Mouse (Mus musculus): ENCODE data around the gene Them7. TPM values are rescaled to one million over a fixed set of nuclear protein-coding genes. Genes with fewer than 3 reads are reported as not detected.

Them7 gene
- polyA plus RNA-seq, 1 experiment from 2014 or later = 0.21 TPM

DNA sequence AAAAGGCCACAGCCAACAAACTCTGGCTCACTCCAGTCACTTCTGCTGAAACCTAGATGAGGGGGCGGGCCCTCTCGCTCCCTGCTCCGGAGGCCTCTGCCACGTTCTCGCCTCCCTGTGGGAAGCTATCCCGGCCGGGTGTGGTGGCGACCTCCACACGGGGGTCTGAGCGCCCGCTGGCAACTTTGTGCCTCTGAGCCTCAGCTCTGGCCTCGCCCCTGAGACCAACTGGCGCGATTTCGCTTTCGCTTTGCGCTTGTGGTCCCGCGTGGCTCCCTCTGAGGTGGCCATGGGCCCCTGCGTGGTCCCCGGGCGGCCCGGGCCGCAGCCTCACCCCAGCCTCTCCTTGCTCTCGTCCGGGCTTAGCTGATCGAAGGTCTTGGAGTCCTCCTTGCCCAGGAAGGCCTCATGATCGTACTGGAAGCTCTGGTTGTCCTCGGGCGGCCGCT is 174.5 kb downstream of the Them7 start:
- Histone ChIP-seq H3K4me1 (peaks cover 34% of the 10 kb centered on the region), H3K27ac (peak overlapping the region; percentile 98), H3K36me3 (peaks cover 21% of the 10 kb centered on the region), H3K9ac (peak overlapping the region; percentile 98), H3K4me2 (peak overlapping the region; percentile 82), H3K4me3 (peak overlapping the region; percentile 82), H3K9me3 (no peaks in the 10 kb centered on the region), H3K27me3 (no peaks in the 10 kb centered on the region)
- WGBS = under 1% methylated on average over 31 of the region's 31 CpGs
- peak; percentile 22; the same call in 1 of the 2 replicates for ATAC-seq (ENCODE audit: insufficient number of reproducible peaks, insufficient read depth, low FRiP score, low TSS enrichment, low read depth)

DNA sequence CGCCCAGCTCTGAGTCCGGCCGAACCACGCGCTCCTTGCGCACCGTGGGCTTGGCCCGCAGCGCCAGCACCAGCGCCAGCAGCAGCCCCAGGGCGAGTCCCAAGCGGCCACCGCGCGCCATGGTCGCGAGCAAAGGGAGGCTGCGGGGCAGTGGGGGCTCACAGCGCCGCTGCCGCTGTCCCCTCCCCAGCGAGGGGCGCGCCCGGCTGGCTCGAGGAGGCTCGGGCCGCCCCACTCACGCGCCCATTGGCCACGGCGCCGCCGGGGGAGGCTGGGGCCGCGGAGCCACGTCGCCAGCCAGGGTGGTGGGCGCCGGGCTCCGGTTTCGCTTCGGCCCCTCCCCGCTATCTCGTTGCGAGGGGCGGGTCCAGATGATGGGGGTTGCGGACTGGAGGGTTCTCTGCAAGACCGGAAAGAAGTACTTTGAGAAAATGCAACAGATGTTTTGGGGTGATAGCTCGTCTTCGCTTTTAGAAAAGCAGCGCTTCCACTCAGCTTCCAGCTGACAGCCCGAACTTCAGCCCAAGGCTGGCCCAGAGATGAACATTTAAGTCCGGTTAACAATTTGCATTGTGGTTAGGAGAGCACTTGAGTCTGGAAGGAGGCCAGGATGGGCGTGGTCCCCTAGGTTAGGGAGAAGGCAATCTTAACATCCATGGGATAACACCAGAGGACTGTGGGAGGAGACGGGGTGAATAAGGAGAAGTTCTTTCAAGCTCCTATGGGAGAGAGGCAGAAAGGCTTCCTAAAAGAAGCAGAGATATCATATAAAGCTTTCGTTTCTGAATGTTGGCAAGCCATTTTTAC is 175.2 kb downstream of the Them7 start, which contains the start of gene Rcn1:
TSS of gene Rcn1 (minus strand) at position 235 of the 807 bp plus-strand sequence.
- WGBS = under 1% methylated on average over 57 of the region's 57 CpGs
- peak within 1 kb of the TSS; percentile 98 for H3K9ac ChIP-seq

DNA sequence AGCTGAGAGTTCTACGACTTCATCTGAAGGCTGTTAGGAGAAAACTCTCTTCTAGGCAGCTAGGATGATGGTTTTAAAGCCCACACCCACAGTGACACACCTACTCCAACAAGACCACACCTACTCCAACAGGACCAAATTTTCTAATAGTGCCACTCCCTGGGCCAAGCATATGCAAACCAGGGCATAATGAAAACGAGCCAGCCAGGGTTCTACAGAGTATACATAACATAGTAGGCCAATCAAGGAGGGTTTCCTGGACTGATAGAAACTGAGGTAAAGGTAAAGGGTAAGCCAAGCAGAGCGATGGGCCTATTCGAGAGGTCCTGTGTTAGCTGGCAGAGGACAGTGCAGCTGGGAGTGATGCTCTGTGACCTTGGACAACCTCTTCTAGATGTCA is 176.4 kb downstream of the Them7 start:
- no peak for ATAC-seq (ENCODE audit: insufficient number of reproducible peaks, insufficient read depth, low FRiP score, low TSS enrichment, low read depth)
- WGBS = 88% methylated on average over 4 of the region's 4 CpGs
- Histone ChIP-seq H3K36me3 (0 out of 2 replicates have a peak, but pooled peaks cover 7% of the 10 kb centered on the region), H3K9ac (no peak overlapping the region), H3K27ac (no peak overlapping the region), H3K4me3 (no peak overlapping the region), H3K4me1 (peaks cover 34% of the 10 kb centered on the region), H3K27me3 (no peaks in the 10 kb centered on the region), H3K4me2 (no peak overlapping the region), H3K9me3 (no peaks in the 10 kb centered on the region)

More for the DNA sequence above, 175.2 kb downstream of the Them7 start, which contains the start of gene Rcn1:
- peak; percentile 97 for ATAC-seq (ENCODE audit: insufficient number of reproducible peaks, insufficient read depth, low FRiP score, low TSS enrichment, low read depth)
- Histone ChIP-seq H3K36me3 (peaks cover 15% of the 10 kb centered on the region), H3K27ac (peak within 1 kb of the TSS; percentile 98), H3K4me1 (peaks cover 34% of the 10 kb centered on the region), H3K9me3 (no peaks in the 10 kb centered on the region), H3K4me2 (peak within 1 kb of the TSS; percentile 82), H3K4me3 (peak within 1 kb of the TSS; percentile 82), H3K27me3 (no peaks in the 10 kb centered on the region)

DNA sequence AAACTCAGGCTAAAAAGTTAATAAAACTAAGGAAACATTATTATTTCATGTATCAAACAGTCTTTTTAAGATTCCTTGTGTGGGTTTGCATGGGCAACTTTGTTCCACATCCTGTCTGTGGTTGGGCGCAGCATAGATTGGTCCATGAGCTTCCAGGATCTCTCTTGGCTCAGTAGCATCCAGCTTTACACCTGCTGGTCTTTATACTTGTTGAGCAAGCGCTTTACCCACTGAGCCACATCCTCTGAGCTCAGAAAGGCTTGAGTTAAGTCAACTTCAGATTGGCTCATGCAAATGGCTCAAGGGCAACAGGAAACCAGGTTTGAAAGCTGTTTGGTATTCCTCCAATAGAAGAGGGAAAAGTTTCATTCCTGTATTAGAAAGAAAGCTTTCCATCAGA is 178.1 kb downstream of the Them7 start:
- Histone ChIP-seq H3K4me2 (no peak overlapping the region), H3K9me3 (no peaks in the 10 kb centered on the region), H3K27ac (no peak overlapping the region), H3K27me3 (no peaks in the 10 kb centered on the region), H3K4me3 (no peak overlapping the region), H3K36me3 (no peaks in the 10 kb centered on the region), H3K4me1 (peaks cover 19% of the 10 kb centered on the region), H3K9ac (no peak overlapping the region)
- no peak for ATAC-seq (ENCODE audit: insufficient number of reproducible peaks, insufficient read depth, low FRiP score, low TSS enrichment, low read depth)
- WGBS = 85% methylated on average over 2 of the region's 2 CpGs

DNA sequence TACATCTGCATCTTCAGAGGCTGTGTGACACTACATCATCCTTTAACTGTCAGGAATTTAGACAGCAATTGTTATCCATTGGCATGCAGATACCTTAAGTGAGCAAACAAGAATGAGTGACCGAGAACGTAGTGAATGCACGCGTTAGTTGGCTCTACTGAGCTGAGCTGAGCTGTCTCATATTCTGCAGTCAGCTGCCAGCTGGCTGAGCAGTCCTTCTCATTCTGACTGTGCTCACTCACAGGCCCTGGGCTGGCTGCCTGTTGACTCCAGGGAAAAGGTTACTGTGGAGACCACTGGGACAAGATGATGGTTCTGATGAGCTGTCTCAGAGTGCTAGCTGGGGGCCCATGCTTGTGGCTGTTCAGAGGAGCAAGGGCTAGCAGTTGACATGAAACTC is 184.4 kb downstream of the Them7 start:
- no peaks in the 10 kb centered on the region for H3K36me3 ChIP-seq
- H3K9me3 ChIP-seq = no peaks in the 10 kb centered on the region
- H3K27me3 ChIP-seq = no peaks in the 10 kb centered on the region; the same call in 1 of the 2 replicates
- no peak overlapping the region for H3K4me3 ChIP-seq
- H3K4me1 ChIP-seq = no peaks in the 10 kb centered on the region
- no peak overlapping the region for H3K9ac ChIP-seq
- H3K27ac ChIP-seq = no peak overlapping the region
- no peak for ATAC-seq (ENCODE audit: insufficient number of reproducible peaks, insufficient read depth, low FRiP score, low TSS enrichment, low read depth)
- WGBS = 87% methylated on average over 4 of the region's 4 CpGs
- H3K4me2 ChIP-seq = no peak overlapping the region

DNA sequence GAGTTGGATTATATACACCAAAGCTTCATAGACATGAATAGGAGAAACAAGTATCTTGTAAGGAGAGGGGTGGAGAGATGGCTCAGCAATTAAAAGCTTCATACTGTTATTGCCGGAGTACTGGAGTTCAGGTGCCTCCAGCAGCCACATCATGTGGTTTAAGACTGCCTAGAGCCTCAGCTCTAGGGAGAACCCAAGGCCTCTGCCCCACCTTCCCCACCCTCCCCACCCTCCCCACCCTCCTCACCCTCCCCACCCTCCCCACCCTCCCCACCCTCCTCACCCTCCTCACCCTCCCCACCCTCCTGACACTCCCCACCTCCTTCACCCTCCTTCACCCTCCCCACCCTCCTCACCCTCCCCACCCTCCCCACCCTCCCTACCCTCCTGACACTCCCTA is 185.1 kb downstream of the Them7 start:
- no peak for ATAC-seq (ENCODE audit: insufficient number of reproducible peaks, insufficient read depth, low FRiP score, low TSS enrichment, low read depth)
- no peaks in the 10 kb centered on the region for H3K4me1 ChIP-seq
- no peak overlapping the region for H3K9ac ChIP-seq
- no peaks in the 10 kb centered on the region; the same call in 1 of the 2 replicates for H3K27me3 ChIP-seq
- 88% methylated on average over 1 of the region's 1 CpGs for WGBS
- H3K36me3 ChIP-seq = no peaks in the 10 kb centered on the region
- H3K9me3 ChIP-seq = no peaks in the 10 kb centered on the region
- H3K4me2 ChIP-seq = no peak overlapping the region
- no peak overlapping the region for H3K27ac ChIP-seq
- H3K4me3 ChIP-seq = no peak overlapping the region

DNA sequence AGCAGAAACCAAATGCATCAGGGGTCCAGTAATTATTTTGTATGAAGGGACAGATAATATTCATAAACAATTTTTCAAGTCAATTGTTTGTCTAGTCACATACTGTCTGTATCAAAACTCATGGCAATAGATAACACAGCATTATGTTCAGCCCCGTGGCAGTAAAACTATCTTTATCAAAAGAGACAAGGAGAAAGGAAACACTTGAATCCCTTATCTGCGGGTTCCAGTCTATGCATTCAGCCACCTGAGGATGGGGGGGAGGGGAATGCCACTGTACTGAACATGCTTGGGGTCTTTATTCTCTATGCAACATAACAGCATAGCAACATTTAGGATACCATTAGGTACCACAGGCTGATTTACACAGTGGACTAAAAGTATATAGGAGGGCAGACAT is 190.2 kb downstream of the Them7 start:
- Histone ChIP-seq H3K27ac (no peak overlapping the region), H3K9me3 (no peaks in the 10 kb centered on the region), H3K27me3 (no peaks in the 10 kb centered on the region), H3K36me3 (no peaks in the 10 kb centered on the region), H3K4me1 (peaks cover 26% of the 10 kb centered on the region), H3K9ac (no peak overlapping the region), H3K4me2 (no peak overlapping the region), H3K4me3 (no peak overlapping the region)
- no peak for ATAC-seq (ENCODE audit: insufficient number of reproducible peaks, insufficient read depth, low FRiP score, low TSS enrichment, low read depth)
- 80% methylated on average over 2 of the region's 2 CpGs for WGBS

DNA sequence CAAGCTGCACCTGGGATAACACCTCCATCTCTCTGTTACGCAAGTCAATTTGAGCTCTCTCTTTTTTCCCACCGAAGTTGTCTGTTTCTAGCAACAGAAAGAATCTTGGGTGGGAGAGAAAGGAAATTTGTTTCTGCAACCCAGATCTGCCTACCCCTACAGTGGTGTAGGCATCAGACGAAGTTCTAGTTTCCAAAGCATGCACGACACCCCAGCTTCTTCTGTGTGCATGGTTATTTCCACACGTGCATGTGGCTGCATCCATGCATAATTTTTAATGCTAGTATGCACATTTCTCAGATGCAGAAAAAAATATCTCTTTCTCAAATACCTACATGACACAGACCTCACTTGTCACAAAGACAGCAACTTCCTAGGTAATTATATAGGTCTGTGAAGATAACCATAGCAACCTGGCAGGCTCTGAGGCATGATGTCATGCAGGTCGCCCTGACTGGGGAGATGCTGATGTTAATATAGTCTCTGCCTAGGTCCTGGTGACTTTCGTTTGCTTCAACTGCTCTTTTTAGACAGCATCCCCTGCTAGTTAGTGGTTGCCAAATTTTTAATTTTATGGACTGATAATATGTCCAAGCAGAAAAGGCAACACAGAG is 192.0 kb downstream of the Them7 start:
- Histone ChIP-seq H3K27me3 (no peaks in the 10 kb centered on the region), H3K36me3 (no peaks in the 10 kb centered on the region), H3K4me1 (peaks cover 26% of the 10 kb centered on the region), H3K27ac (no peak overlapping the region), H3K4me3 (no peak overlapping the region), H3K9me3 (no peaks in the 10 kb centered on the region), H3K4me2 (no peak overlapping the region), H3K9ac (no peak overlapping the region)
- 50% methylated on average over 7 of the region's 7 CpGs for WGBS
- ATAC-seq (ENCODE audit: insufficient number of reproducible peaks, insufficient read depth, low FRiP score, low TSS enrichment, low read depth) = no peak; the same call in 1 of the 2 replicates

DNA sequence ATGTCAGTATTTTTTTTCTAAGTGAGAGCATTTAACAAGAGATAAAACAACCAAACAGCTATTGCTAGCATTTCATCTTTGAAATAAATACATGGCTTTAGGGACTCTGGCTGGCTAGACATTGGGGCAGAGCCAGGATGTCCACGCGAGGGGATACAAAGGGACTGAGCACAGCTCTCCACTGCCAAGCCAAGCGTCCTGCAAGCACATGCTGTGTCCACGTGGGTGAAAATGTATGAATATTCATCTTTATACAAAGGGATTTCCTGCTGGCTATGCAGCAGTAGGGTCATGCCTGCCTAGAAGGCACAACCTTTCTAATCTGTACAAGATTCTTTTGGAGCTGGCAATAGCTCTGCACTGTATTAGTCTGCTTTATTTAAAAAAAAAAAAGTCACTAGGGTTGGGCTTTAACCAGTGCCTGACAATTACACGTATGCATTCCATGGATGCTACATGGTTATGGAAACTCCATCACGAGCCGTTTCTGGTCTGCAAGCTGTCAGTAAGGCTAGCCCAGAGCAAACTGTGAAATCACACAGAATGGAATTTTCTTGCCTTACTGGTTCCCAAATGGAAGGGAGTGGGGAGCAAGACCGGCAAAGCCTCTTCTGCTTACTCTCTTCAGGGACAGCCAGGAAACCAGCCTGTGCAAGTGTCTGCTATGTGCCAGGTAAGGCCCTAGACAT is 192.7 kb downstream of the Them7 start:
- H3K27ac ChIP-seq = peak overlapping the region; percentile 22; the same call in 1 of the 2 replicates
- no peak for ATAC-seq (ENCODE audit: insufficient number of reproducible peaks, insufficient read depth, low FRiP score, low TSS enrichment, low read depth)
- 38% methylated on average over 8 of the region's 8 CpGs for WGBS

DNA sequence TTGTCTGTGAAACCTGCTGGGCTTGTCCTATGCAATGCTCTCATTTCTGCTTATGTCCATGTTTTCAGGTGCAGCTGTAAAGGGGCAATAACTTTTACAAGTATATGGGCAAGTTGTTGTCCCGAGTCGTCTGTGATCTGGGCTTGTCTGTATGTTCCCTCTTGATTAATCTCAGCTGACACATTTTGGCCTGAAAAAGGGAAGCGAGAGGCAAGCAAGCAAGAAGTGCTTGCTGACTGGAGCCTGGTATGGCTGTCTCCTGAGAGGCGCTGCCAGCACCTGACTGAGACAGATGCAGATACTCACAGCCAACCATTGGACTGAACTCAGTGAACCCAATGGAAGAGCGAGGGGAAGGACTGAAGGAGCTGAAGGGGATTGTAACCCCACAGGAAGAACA is 193.5 kb downstream of the Them7 start:
- 72% methylated on average over 5 of the region's 5 CpGs for WGBS
- H3K27ac ChIP-seq = no peak overlapping the region

More for the DNA sequence above, 192.7 kb downstream of the Them7 start:
- no peak overlapping the region for H3K4me2 ChIP-seq
- H3K9me3 ChIP-seq = no peaks in the 10 kb centered on the region
- H3K27me3 ChIP-seq = no peaks in the 10 kb centered on the region
- no peak overlapping the region for H3K9ac ChIP-seq
- no peaks in the 10 kb centered on the region for H3K36me3 ChIP-seq
- peaks cover 26% of the 10 kb centered on the region for H3K4me1 ChIP-seq
- no peak overlapping the region for H3K4me3 ChIP-seq

DNA sequence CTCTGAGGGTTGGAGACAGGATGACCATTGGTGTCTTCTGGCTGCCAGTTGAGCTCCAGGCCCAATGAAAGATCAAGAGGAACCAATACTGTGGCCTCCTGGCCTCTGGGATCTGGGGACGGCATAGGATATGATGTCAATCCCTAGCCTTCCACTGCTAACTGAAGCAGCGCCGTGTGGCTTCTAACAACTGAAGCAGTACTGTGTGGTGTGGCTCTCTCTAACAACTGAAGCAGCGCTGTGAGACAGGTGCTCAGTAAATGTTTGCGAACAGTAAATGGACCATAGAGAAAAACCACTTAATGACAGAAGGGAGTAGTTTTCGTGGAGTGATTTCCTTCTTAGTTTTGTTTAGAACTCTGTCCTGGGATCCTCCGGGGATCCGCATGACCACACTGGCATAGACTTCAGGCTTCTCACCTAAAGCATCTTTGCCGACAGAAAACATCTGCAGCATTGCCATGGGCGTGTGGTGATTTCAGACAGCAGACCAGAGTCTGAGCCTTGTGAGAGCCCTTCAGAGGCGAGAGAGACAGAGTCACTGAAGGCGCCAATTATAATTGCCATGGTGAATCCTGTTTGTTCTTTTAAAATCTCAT is 194.6 kb downstream of the Them7 start:
- H3K4me1 ChIP-seq = peaks cover 26% of the 10 kb centered on the region
- no peak overlapping the region for H3K9ac ChIP-seq
- no peaks in the 10 kb centered on the region for H3K36me3 ChIP-seq
- no peak overlapping the region for H3K4me3 ChIP-seq
- WGBS = 88% methylated on average over 12 of the region's 12 CpGs
- no peak for ATAC-seq (ENCODE audit: insufficient number of reproducible peaks, insufficient read depth, low FRiP score, low TSS enrichment, low read depth)
- H3K27me3 ChIP-seq = no peaks in the 10 kb centered on the region
- no peak overlapping the region for H3K27ac ChIP-seq
- no peak overlapping the region for H3K4me2 ChIP-seq
- H3K9me3 ChIP-seq = no peaks in the 10 kb centered on the region

More for the DNA sequence above, 193.5 kb downstream of the Them7 start:
- Histone ChIP-seq H3K9ac (no peak overlapping the region), H3K36me3 (no peaks in the 10 kb centered on the region), H3K4me2 (no peak overlapping the region), H3K9me3 (no peaks in the 10 kb centered on the region), H3K27me3 (no peaks in the 10 kb centered on the region), H3K4me3 (no peak overlapping the region), H3K4me1 (peaks cover 26% of the 10 kb centered on the region)
- ATAC-seq (ENCODE audit: insufficient number of reproducible peaks, insufficient read depth, low FRiP score, low TSS enrichment, low read depth) = no peak
